Mouse (Mus musculus) lung, postnatal 0 days (tissue): ENCODE measurements around the gene Hoxd10. TPM values are rescaled to one million over a fixed set of nuclear protein-coding genes. Genes with fewer than 3 reads are reported as not detected.

ENCODE experiments used
- ATAC-seq: fragments of 200-750 bp; cut with Nextera tagmentation; 2 replicates; pipeline ENCODE4 v1.8.0; 2017; ENCODE audit warnings: moderate library complexity
- DNase-seq: peaks from one replicate; pipeline ENCODE4 v3.0.0-alpha.2; 2016; ENCODE audit warnings: low spot score
- H3K27ac ChIP-seq: fragments of 300-500 bp; sonication (generic); 2 replicates; pipeline ENCODE4 v1.5.1; 2014; ENCODE audit warnings: antibody characterized with exemption, mild to moderate bottlenecking, low read length, mixed read lengths
- H3K27me3 ChIP-seq: fragments of 300-500 bp; sonication (generic); replicated peaks from 2 replicates; pipeline ENCODE4 v1.6.1; 2014; ENCODE audit warnings: low read length, mixed read lengths; ENCODE audit not compliant: insufficient read depth
- H3K36me3 ChIP-seq: fragments of 300-500 bp; sonication (generic); 2 replicates; pipeline ENCODE4 v1.6.1; 2014; ENCODE audit warnings: low read length, mixed read lengths; ENCODE audit not compliant: insufficient read depth
- H3K4me1 ChIP-seq: fragments of 300-500 bp; sonication (generic); 2 replicates; pipeline ENCODE4 v1.6.1; 2014; ENCODE audit warnings: antibody characterized with exemption, low read depth, low read length, mixed read lengths; ENCODE audit not compliant: insufficient read depth
- H3K4me2 ChIP-seq: fragments of 300-500 bp; sonication (generic); replicated peaks from 2 replicates; pipeline ENCODE4 v1.6.1; 2014; ENCODE audit warnings: low read depth, mild to moderate bottlenecking, low read length, moderate library complexity, mixed read lengths
- H3K4me3 ChIP-seq: fragments of 300-500 bp; sonication (generic); 2 replicates; pipeline ENCODE4 v1.5.1; 2014; ENCODE audit warnings: low read depth, low read length
- H3K9ac ChIP-seq: fragments of 300-500 bp; sonication (generic); replicated peaks from 2 replicates; pipeline ENCODE4 v1.6.1; 2014; ENCODE audit warnings: low read depth, mild to moderate bottlenecking
- H3K9me3 ChIP-seq: fragments of 300-500 bp; sonication (generic); 2 replicates; pipeline ENCODE4 v1.6.1; 2016; ENCODE audit warnings: low read length, mixed read lengths
- CTCF ChIP-seq: IDR thresholded peaks from 2 replicates; pipeline ENCODE4 v1.5.1; 2016; ENCODE audit warnings: antibody characterized with exemption, mild to moderate bottlenecking
- EP300 ChIP-seq: IDR thresholded peaks from 2 replicates; pipeline ENCODE4 v1.6.1; 2016; ENCODE audit warnings: antibody characterized with exemption, mild to moderate bottlenecking, control low read depth
- WGBS: fragments of 180-500 bp; shearing (Covaris S2); extraction: QIAGEN DNeasy Blood & Tissue Kit; methylation state at CpG from one replicate; pipeline ENCODE4 v1.1.7; 2014; 5-methylcytosine and 5-hydroxymethylcytosine counted together
- polyA plus RNA-seq: library from polyadenylated mRNA; unstranded; fragments of >200 nt; fragmentation: Nextera tagmentation; extraction: Ambion mirVana; gene quantifications from 2 replicates; pipeline ENCODE4 v1.2.1, GENCODE M21; 2015

The Hoxd10 gene
- polyA plus RNA-seq, 1 experiment from 2014 or later = 0.20 TPM

- DNase-seq (no peak), ATAC-seq (no peak)
- no peaks in the 10 kb centered on the region for H3K9me3 ChIP-seq
- no peaks in the 10 kb centered on the region for H3K4me1 ChIP-seq
- peaks cover 94% of the 10 kb centered on the region for H3K27me3 ChIP-seq
- H3K4me3 ChIP-seq = no peak overlapping the region
- H3K36me3 ChIP-seq = no peaks in the 10 kb centered on the region
- no peak overlapping the region for H3K9ac ChIP-seq
- WGBS = 4% methylated on average over 12 of the region's 12 CpGs
- H3K4me2 ChIP-seq = no peak overlapping the region
- H3K27ac ChIP-seq = no peak overlapping the region
- TF ChIP-seq EP300 (no peak), CTCF (no peak)
Measured at GRCm38 (mm10) chr2:74688795-74689573, 2.7 kb upstream of the Hoxd10 start.

DNA sequence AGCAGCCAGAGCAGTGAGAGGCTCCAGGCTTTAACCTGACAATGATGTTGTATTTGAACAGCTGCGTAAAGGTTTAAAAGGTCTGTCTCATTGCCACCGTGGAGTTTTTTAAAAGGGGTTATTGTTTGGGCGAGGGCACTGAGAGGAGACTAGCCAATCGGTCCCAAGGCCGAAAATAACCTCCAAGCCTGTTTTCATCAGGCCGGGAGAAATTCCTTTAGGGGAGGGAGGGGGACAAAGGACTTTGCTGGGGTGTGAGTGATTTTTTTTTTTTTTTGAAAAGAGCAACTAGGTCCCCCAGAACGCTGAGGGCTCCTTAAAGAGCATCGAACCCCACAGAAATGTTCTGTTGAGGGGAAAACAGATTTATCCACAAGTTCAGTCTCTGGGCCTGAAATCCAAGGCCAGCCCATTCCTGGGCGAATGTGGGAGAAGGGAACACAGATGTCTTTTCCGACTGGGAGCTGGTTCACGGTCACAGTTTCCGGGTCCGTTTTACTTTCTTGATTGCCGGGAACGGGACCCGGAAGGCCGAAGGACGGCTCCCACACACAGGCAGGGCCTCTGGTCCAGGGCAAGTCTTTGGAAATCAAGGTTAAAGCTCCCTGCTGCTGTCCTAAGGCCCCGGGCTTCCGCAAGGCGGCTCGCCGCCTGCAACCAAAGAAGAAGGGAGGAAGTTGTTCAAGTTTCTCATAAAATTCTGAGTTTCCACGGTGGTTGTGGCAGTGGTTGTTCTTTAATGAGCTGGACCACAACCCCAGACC is 2.0 kb upstream of the Hoxd10 start:
- H3K4me2 ChIP-seq = no peak overlapping the region

DNA sequence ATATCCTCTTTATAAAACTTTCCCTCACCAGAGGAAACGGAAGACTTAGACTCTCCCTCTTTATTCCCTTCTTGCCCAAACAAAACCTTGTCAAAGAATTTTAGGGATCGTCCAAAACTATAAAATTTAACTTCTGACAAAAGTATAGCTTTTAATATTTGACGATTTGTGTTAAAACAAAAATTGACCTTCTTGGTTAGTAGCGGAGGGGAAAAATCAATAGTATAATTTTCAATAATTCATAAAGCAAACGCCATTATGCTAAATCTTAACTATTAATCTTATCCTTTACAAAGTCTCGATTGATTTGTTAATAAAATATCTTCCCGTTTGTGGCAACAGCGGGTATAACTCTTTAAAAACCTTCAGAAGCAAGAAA is 1.4 kb upstream of the Hoxd10 start:
- H3K4me3 ChIP-seq = no peak overlapping the region
- H3K27me3 ChIP-seq = peaks cover 92% of the 10 kb centered on the region
- ATAC-seq = no peak

More for the DNA sequence above, 2.0 kb upstream of the Hoxd10 start:
- DNase-seq (no peak), ATAC-seq (no peak)
- Histone ChIP-seq H3K4me1 (no peaks in the 10 kb centered on the region), H3K9ac (no peak overlapping the region), H3K4me3 (no peak overlapping the region), H3K27ac (no peak overlapping the region), H3K36me3 (no peaks in the 10 kb centered on the region), H3K27me3 (peaks cover 92% of the 10 kb centered on the region), H3K9me3 (no peaks in the 10 kb centered on the region)
- WGBS = 4% methylated on average over 24 of the region's 24 CpGs
- TF ChIP-seq CTCF (no peak), EP300 (no peak)

DNA sequence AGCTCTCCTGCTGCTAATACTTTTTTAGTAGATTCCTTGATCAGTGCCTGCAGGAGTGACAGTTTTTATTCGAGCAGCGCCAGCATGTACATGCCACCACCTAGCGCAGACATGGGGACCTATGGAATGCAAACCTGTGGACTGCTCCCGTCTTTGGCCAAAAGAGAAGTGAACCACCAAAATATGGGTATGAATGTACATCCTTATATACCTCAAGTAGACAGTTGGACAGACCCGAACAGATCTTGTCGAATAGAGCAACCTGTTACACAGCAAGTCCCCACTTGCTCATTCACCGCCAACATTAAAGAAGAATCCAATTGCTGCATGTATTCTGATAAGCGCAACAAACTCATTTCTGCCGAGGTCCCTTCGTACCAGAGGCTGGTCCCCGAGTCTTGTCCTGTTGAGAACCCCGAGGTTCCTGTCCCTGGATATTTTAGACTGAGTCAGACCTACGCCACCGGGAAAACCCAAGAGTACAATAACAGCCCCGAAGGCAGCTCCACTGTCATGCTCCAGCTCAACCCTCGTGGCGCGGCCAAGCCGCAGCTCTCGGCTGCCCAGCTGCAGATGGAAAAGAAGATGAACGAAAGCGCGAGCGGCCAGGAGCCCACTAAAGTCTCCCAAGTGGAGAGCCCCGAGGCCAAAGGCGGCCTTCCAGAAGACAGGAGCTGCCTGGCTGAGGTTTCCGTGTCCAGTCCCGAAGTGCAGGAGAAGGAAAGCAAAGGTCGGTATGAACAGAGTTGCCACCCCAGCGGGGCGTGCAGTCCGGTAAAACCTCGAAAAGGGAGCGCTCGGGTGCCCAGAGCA is 477 bp downstream of the Hoxd10 start:
- TF ChIP-seq CTCF = no peak
- TF ChIP-seq EP300 = no peak
- no peaks in the 10 kb centered on the region for H3K9me3 ChIP-seq
- ATAC-seq = no peak
- H3K4me1 ChIP-seq = no peaks in the 10 kb centered on the region
- H3K27me3 ChIP-seq = peaks cover 95% of the 10 kb centered on the region
- H3K36me3 ChIP-seq = no peaks in the 10 kb centered on the region
- H3K4me3 ChIP-seq = no peak overlapping the region
- no peak overlapping the region for H3K27ac ChIP-seq
- DNase-seq = no peak
- WGBS = 4% methylated on average over 35 of the region's 35 CpGs
- no peak overlapping the region for H3K9ac ChIP-seq
- H3K4me2 ChIP-seq = no peak overlapping the region

More for the DNA sequence above, 1.4 kb upstream of the Hoxd10 start:
- WGBS = 10% methylated on average over 8 of the region's 8 CpGs
- Histone ChIP-seq H3K27ac (no peak overlapping the region), H3K36me3 (no peaks in the 10 kb centered on the region), H3K4me1 (no peaks in the 10 kb centered on the region), H3K4me2 (no peak overlapping the region), H3K9me3 (no peaks in the 10 kb centered on the region), H3K9ac (no peak overlapping the region)
- TF ChIP-seq CTCF (no peak), EP300 (no peak)
- DNase-seq = no peak

DNA sequence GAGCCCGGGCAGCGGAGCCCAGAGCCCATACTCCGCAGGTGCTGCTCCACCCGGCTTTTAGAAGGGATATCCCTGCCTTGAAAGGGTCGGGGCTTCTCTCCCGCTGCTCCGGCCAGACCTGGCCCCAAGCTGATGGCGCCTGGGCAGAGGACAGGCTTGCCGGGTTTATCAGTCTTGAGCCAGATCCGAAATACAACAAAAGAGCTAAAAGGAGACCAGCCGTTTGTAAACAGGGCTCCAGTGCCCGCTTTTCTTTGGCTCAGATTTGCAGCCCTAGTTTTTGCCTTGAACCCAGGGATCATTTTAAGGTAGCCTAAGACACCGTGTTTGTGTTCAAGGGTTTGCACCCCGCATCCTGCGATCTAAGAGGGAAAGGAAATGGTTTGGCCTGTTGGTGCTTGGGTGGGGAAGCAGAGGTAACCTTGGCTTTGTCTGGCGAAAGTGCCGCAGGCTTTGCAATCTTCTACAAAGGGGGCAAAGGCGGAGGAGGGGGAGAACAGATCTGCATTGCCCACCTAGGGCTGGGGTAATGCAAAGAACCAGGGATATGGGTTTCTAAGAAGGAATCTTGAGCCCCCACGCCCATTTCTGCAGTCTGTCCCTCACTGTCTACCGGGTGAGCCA is 1.2 kb downstream of the Hoxd10 start:
- TF ChIP-seq CTCF = no peak
- TF ChIP-seq EP300 = no peak
- peaks cover 95% of the 10 kb centered on the region for H3K27me3 ChIP-seq
- H3K9ac ChIP-seq = no peak overlapping the region
- H3K9me3 ChIP-seq = no peaks in the 10 kb centered on the region
- no peak overlapping the region for H3K4me2 ChIP-seq
- under 1% methylated on average over 20 of the region's 20 CpGs for WGBS
- H3K4me1 ChIP-seq = 0 out of 2 replicates have a peak, but pooled peaks cover 5% of the 10 kb centered on the region
- ATAC-seq = no peak
- no peaks in the 10 kb centered on the region for H3K36me3 ChIP-seq
- no peak for DNase-seq
- no peak overlapping the region for H3K27ac ChIP-seq
- no peak overlapping the region for H3K4me3 ChIP-seq

GRCm38 (mm10) chr2:74693432-74693827 is 1.7 kb downstream of the Hoxd10 start:
- Histone ChIP-seq H3K27ac (no peak overlapping the region), H3K27me3 (peaks cover 95% of the 10 kb centered on the region)

More at GRCm38 (mm10) chr2:74693432-74693827, 1.7 kb downstream of the Hoxd10 start:
- WGBS = 13% methylated on average over 4 of the region's 4 CpGs
- TF ChIP-seq CTCF (no peak), EP300 (no peak)
- ATAC-seq (no peak), DNase-seq (no peak)
- H3K4me3 ChIP-seq = no peak overlapping the region
- no peaks in the 10 kb centered on the region for H3K9me3 ChIP-seq
- H3K4me1 ChIP-seq = 0 out of 2 replicates have a peak, but pooled peaks cover 5% of the 10 kb centered on the region
- H3K4me2 ChIP-seq = no peak overlapping the region
- no peaks in the 10 kb centered on the region for H3K36me3 ChIP-seq
- H3K9ac ChIP-seq = no peak overlapping the region
